Mouse (Mus musculus): ENCODE measurements around the gene Hhip. TPM values are rescaled to one million over a fixed set of nuclear protein-coding genes. Genes with fewer than 3 reads are reported as not detected.

Hhip gene
- total and polyA plus RNA-seq, 3 experiments: not detected

DNA sequence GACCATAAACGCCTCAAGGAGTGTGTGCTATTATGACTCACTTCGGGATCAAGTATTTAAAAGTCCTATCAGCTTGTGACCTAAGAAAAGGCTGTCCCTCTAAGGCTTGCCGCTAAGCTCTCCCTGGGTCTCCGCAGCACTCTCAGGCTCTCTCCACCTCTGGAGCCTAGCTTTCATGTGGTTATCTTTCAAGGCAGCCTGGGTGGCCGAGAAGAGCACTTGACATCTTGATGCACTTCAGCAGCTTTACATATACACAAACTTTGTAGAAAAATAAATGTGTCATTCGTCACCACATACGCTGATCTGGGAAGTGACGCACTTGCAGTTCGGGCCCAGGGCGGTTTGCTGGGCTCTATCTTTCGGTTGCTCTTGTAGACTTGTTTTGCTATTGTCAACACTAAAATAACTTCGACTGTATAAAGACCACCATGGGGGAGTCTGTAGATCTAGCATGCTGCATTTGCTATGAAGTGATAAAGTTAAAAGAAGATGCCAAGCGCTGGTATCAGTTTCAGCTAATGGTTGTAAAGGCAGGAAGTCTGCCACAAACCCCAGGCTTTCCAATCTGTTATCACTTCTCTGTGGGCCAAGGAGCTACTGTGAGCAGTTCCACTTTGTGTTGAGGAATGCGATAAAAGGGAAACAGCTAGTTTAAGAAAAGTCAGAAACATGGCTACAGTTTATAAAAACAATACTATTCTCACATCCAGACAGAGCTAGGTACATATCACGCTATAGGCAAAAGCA, 8.4 kb downstream of the Hhip start:
- no peaks in the 10 kb centered on the region for H3K4me1 ChIP-seq (ENCODE audit: control insufficient read depth in 1 of 2, insufficient read depth in 2 of 2, low read length in 2 of 2)
- no peak overlapping the region for H3K27ac ChIP-seq (ENCODE audit: control insufficient read depth, low read depth, low read length)
- H3K4me3 ChIP-seq (ENCODE audit: control insufficient read depth in 1 of 2, insufficient read depth in 1 of 2, low read depth in 2 of 2, low read length in 2 of 2): no peak overlapping the region
- no peaks in the 10 kb centered on the region for H3K27me3 ChIP-seq (ENCODE audit: control insufficient read depth in 1 of 2, insufficient read depth in 2 of 2, low read length in 2 of 2)
- H3K36me3 ChIP-seq (ENCODE audit: control insufficient read depth in 1 of 2, insufficient read depth in 2 of 2, low read length in 2 of 2): no peaks in the 10 kb centered on the region
- TF ChIP-seq MEF2A (IDR thresholded peaks at IDR 0.05; ENCODE audit: extremely low read depth, insufficient replicate concordance, low read depth, low read length, poor library complexity, severe bottlenecking) (no peak), USF1 (IDR thresholded peaks at IDR 0.05; ENCODE audit: low read depth, low read length) (no peak), MAFK (IDR thresholded peaks at IDR 0.05; ENCODE audit: borderline replicate concordance, low read depth, low read length) (no peak), NELFE (IDR thresholded peaks at IDR 0.05; ENCODE audit: low read depth, low read length) (no peak), MXI1 (IDR thresholded peaks at IDR 0.05; ENCODE audit: low read depth, low read length) (no peak), RAD21 (IDR thresholded peaks at IDR 0.05; ENCODE audit: low read depth, low read length) (no peak), NRF1 (IDR thresholded peaks at IDR 0.05; ENCODE audit: insufficient read depth, low read depth, low read length, poor library complexity, severe bottlenecking) (no peak), ETS1 (IDR thresholded peaks at IDR 0.05; ENCODE audit: low read depth, low read length) (no peak), ZKSCAN1 (IDR thresholded peaks at IDR 0.05; ENCODE audit: low read depth, low read length) (no peak), POLR2AphosphoS2 (IDR thresholded peaks at IDR 0.05; ENCODE audit: low read length) (no peak), ELF1 (IDR thresholded peaks at IDR 0.05; ENCODE audit: low read depth, low read length) (no peak), MYC (IDR thresholded peaks at IDR 0.05; ENCODE audit: low read depth, low read length) (no peak), MAZ (IDR thresholded peaks at IDR 0.05; ENCODE audit: low read depth, low read length) (no peak), USF2 (IDR thresholded peaks at IDR 0.05; ENCODE audit: borderline replicate concordance in 1 of 2, insufficient read depth in 1 of 2, low read depth in 1 of 2, low read length in 2 of 2) (no peak), HCFC1 (IDR thresholded peaks at IDR 0.05; ENCODE audit: low read depth, low read length) (no peak)
- H3K9me3 ChIP-seq (replicated peaks; ENCODE audit: insufficient read depth, low read length): no peaks in the 10 kb centered on the region
- no peak overlapping the region for H3K9ac ChIP-seq (ENCODE audit: control insufficient read depth, low read depth, low read length, poor library complexity, severe bottlenecking)
- no peak for DNase-seq (ENCODE audit: low read depth, low spot score)
- H3K79me2 ChIP-seq (ENCODE audit: control insufficient read depth, insufficient read depth, low read length, poor library complexity): no peaks in the 10 kb centered on the region

DNA sequence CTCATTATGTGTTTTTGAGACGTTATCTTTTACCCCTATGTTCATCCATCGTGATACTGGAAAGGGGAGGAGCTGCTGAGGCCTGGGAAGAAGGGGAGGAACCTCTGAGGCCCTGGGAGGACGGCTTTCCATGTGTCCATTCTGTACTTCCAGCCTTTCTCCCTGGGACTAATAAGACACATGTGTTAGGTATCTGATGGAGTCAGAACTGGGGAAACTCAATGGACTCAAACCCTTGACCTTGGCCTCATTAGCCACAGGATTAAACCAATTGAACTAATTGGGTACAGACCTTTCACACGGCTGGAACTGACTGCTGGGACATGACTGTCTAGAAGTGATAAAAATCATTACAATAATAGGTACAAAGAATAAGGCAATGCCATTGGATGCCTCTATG, 9.6 kb downstream of the Hhip start:
- Histone ChIP-seq H3K9me3 (replicated peaks; ENCODE audit: insufficient read depth, low read length) (no peaks in the 10 kb centered on the region), H3K79me2 (ENCODE audit: control insufficient read depth, insufficient read depth, low read length, poor library complexity) (no peaks in the 10 kb centered on the region), H3K9ac (ENCODE audit: control insufficient read depth, low read depth, low read length, poor library complexity, severe bottlenecking) (no peak overlapping the region), H3K4me3 (ENCODE audit: control insufficient read depth in 1 of 2, insufficient read depth in 1 of 2, low read depth in 2 of 2, low read length in 2 of 2) (no peak overlapping the region), H3K27ac (ENCODE audit: control insufficient read depth, low read depth, low read length) (no peak overlapping the region), H3K27me3 (ENCODE audit: control insufficient read depth in 1 of 2, insufficient read depth in 2 of 2, low read length in 2 of 2) (no peaks in the 10 kb centered on the region), H3K4me1 (ENCODE audit: control insufficient read depth in 1 of 2, insufficient read depth in 2 of 2, low read length in 2 of 2) (no peaks in the 10 kb centered on the region), H3K36me3 (ENCODE audit: control insufficient read depth in 1 of 2, insufficient read depth in 2 of 2, low read length in 2 of 2) (no peaks in the 10 kb centered on the region)
- TF ChIP-seq MAZ (IDR thresholded peaks at IDR 0.05; ENCODE audit: low read depth, low read length) (no peak), MAFK (IDR thresholded peaks at IDR 0.05; ENCODE audit: borderline replicate concordance, low read depth, low read length) (no peak), ZC3H11A (IDR thresholded peaks at IDR 0.05; ENCODE audit: low read depth, low read length) (no peak), USF2 (IDR thresholded peaks at IDR 0.05; ENCODE audit: borderline replicate concordance in 1 of 2, insufficient read depth in 1 of 2, low read depth in 1 of 2, low read length in 2 of 2) (no peak), TBP (IDR thresholded peaks at IDR 0.05; ENCODE audit: low read depth, low read length) (no peak), POLR2A (IDR thresholded peaks at IDR 0.05; ENCODE audit: control insufficient read depth in 1 of 2, insufficient read depth in 1 of 2, low read depth in 1 of 2, low read length in 2 of 2, poor library complexity in 1 of 2) (no peak)
- DNase-seq (ENCODE audit: low read depth, low spot score): no peak

Measured in MEL (cell line).